Mouse (Mus musculus): ENCODE measurements around the gene Gfod2.

The Gfod2 gene

DNA sequence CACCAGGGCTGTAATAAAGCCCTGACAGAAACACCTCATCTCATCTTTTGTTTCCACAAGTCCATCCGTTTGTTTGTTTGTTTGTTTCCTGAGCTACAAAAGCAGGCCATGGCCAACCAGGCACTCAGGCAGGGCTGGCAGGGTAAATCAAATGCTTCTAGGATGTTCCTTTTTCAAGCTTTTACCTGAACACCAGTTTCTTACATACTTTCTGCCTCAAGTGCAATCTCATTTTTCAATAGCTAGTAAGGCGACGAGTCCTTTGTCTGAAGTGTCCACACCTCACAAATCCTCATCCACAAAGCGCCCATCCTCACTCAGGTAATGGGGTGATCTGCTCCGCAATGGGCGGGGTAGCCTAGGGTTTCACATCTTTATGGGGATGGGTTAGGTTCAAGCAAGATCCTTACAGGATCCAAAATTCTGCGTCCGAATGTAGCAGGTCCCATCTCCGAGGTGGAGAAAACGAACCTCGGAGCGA is 628 bp downstream of the Gfod2 start:
- DNase-seq (ENCODE audit: low spot score), result no peak

DNA sequence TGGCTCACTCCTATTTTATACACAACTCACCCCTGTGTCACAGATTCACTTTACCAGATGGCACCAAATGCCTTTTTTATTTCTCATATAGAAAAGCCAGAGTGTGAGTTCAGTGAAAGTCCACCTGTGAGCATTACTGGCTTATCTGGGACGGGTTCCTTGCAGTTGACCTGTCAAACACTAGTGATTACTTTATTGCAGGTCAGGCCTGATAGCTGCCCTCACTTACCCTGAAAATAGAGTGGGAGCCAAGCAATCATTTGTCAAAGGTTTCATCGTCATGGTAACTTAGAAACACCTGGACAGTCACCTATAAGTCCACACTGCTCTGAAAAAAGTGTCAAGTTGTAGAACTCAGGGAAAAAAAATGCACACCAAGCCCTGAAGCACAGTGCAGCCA is 3.8 kb downstream of the Gfod2 start:
- no peak for DNase-seq (ENCODE audit: low spot score)

DNA sequence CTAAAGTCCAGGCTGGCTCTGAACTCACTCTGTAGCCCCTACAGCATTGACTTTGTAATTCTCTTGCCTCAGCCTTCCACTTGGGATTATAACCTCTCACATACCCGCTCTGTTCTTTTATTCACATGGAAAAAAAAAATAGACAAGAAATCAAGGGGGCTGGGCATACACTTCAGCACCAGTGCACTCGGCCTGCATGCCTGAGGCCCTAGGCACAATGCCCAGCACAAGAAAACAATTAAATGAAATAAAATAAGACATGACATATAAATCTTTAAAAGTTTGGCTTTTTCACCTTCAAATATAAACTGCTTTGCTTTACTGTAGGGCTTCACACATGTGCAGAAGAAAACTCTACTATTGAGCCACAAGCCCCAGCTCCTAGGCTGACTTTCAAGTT is 4.5 kb downstream of the Gfod2 start:
- no peak for DNase-seq (ENCODE audit: low spot score)

DNA sequence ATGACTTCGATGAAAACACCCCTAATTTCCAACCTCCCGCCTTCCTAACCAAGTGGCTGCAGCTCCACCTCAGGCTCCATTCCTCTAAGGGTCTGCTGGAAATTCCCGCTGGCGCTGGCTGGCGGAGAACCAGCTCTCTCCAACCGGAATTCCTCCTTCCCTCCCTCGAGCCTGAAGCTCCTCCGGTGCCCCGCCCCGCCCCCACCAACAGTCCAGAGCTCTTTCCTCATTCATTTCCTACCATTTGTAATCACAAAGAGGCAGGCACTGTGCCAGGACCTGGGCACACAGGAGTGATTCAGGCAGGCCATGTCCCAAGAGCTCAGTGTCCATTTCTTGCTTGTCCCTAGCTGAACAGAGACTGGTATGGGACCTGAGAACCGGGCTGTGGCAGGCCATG is 7.9 kb downstream of the Gfod2 start:
- DNase-seq (ENCODE audit: low spot score), result no peak

DNA sequence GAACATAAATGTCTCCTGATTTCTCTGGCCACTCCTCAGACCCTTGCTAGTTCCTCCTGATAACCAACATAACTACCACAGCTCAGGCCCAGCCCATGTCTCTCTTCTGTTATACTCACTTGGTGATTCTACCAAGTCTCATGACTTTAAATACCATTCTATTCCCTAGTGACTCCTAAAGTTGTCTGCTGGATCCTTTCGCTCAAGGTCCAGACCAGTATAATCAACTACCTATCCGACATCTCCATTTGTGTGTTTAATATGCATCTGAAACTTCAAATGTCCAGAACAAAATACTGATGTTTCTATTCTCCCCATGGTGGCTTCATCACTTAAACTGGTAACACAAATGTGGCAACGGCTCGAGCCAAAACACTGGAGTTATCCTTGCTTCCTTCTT is 15.2 kb downstream of the Gfod2 start:
- no peak for DNase-seq (ENCODE audit: low spot score)

DNA sequence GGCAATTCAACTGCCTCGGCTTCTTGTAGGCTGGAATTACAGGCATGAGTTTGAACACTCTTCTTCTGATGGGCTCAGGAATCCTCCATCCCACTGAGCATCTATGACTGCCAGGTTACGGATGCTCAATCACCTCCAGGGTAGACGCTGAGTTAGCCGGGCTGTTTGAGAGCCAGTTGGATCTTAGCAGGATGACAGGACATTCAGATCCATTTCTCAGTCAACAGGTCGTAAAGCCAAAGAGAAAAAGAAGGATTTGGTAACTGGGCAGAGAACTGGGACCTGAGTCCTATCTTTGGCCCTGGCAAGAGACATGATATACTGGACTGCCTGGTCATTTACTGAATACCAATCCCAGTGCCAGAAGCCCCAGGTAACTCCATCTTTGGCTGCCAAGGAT is 19.2 kb downstream of the Gfod2 start:
- no peak for DNase-seq (ENCODE audit: low spot score)

DNA sequence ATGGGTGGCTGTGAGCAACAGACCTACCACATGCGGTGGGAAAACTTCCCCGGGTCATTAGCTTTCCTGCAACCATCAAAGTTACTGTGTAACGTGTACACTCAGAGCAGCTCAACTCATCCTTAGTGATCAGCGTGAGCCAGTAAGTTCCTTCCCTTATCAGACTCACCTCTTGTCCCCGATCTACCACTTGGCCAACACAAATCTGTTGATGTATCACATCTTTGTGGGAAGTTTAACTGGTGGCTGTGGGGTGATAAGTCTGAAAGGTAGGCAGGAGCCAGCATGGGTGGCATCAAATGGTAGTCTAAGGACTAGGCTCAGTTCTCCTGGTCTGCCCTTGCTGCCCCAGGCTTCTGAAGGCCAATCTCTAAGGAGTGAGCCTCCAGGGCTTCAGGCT is 26.3 kb downstream of the Gfod2 start:
- DNase-seq (ENCODE audit: low spot score), result no peak

DNA sequence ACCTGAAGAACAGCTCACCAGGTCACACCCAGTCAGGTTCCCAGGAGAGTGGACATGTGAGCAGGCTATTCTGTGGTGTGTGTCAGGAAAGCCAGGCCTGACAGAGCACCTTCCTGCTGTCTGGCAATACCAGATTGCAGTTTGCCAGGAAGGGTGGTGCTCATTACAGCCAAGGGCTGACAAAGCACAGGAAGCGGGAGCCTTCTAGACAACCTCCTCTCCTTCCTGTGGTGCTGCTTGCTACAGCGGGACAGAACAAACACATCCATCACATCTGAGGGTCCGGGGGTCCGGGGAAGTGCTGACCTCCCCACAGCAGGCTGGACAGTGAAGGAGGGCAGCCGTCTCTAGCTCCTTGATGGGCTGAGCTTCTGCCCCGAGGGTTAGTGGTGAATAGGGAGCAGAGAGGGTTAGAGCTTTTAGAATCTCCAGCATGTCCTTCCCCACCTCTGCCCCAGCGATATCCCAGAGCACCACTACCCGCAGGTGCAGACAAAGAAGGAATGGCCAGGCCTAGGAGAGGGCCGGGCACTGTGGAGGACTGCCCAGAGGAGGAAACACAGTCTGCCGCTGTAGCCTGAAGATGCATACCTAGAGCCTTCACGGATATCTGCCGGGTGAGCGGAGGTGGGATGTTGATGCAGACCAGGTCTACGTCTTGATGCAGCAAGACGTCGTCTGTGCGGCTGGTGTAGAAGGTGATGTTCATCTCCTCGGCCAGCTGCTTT is 30.9 kb downstream of the Gfod2 start:
- DNase-seq (ENCODE audit: low spot score), result peak; percentile 14

DNA sequence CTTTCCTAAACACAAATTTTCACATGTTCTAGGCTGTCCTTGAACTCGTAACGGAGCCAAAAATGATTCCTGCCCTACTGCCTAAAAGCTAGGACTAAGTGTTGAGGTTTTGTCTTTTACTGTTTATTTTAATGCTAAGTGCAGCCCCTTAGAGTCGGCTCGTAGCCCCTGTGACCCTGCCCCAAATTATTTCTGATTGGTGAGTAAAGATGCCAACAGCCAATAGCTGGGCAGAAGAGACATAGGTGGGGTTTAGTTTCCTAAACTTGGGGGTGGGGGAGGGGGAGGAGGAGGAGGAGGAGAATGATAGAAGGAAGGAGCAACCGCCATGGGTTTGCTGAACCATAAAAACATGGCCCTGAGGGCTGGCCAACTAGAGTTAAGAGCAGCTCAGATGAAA is 32.7 kb downstream of the Gfod2 start:
- DNase-seq (ENCODE audit: low spot score), result no peak

DNA sequence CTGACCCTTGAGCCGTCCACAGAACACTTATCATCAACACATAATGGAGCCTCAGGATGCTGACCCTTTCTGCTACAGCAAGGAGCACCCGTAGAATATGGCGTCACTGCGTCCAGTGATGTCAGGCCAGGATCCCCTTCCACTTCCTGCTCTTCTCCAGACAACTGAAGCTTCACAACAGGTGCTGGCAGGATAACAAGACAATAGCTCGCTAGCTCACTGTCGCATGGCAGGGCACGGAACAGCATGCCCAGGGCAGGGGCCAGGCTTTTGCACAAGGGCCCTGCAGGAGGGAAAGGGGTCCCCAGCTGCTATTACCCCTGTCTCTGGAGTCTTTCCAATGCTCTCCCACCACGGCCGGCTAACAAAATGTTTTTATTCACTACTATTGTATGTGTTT is 35.6 kb downstream of the Gfod2 start:
- no peak for DNase-seq (ENCODE audit: low spot score)

DNA sequence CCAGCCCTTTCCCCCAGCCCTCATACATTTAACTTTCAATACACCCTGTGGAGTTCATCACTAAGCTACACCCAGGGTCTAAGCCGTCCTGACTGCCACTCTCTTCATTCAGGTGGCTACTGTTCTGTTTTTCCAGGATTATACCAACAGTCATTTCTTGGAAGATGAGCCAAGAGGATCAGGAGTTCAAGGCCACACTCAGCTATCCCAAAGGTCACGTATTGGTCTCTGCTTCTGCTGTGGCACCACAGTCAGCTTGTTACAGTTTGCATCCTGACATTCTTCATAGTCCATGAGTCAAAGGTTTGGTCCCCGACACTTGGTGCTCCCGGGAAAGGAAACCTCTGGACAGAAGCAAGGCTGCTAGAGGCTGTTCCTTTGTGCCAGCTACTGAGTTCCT is 38.8 kb downstream of the Gfod2 start:
- DNase-seq (ENCODE audit: low spot score), result no peak

DNA sequence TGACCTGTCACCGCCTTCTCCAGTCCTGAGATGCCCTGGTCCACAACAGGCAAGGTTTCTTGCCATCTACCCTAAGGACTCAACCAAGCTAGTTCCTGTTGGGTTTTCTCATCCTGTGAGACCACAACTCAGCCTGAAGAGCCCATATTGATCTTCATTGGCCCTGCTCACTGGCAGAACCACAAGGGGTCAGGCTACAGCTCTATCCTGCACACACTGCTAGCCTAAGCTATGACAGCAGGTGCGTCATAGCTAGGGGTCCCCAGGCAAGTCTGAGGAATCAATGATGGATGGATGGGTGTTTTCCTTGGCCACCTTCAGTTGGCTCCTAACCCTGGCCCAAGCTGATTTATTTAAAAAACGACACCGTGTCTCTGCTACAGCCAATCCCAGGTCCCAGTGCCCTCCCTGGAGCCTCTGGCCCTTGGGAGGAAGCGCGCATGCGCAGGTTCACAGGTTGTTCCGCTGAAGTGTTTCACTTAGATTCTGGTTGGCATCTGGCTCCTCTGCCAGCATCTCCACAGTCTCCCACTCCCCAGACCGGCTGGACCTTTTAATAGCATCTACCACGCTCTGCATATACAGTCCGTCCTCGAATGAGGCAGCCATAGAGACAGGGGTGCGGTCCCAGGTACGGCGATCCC is 42.0 kb downstream of the Gfod2 start:
- DNase-seq (ENCODE audit: low spot score), result no peak

DNA sequence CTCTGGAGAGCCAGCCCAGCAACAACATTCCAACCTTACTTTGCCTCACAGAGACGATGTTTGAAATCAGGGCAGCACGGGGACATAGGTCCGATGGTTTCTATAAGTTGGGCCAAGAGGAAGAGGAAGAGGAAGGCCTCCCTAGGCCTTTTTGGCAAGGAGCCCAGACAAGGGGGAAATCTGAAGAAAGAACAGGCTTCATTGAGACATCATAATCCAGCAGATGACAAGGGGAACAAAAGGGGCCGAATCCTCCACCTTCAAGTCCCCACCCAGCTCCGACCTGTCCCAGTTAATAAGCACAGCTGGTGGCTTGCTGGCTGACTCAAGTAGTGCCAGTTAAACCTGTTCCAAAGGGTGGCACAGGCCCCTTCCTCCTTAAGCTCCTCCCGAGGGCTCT is 43.4 kb downstream of the Gfod2 start:
- DNase-seq (ENCODE audit: low spot score), result no peak

DNA sequence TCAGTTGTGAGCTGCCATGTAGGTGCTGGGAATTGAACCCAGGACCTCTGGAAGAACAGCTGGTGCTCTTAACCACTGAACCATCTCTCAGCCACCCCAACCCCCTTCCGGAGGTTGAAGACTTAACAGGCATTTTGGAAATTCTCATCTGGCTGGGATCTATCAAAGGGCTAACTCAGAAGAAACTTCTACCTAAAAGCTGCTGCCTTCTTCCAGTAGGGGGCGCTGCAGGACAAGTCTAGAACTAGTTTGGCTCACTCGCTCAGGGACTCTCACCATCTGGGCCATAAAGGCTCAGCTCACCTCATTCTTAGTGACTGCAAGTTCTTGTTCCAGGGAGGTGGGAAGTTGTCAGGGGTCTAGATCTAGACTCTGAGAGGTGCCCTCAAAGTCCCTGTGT is 44.3 kb downstream of the Gfod2 start:
- DNase-seq (ENCODE audit: low spot score), result peak; percentile 82

DNA sequence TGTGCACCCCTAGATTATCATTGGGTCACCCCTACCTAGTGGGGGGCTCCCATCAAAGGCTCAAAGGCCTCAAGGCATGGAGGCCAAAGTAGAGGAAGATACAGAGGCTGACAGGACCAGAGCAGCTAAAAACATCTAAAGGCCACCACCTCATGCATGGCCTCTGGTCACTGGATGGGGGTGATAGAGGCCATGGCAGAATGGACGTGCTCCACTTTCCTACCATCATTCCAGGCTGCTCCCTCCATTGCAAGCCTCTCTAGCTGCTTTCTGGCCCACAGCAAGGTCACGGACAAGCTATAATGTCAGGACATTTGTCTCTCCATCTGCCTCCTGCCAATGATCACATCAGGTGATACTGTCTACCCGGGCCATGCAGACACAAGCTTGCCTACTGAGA is 46.2 kb downstream of the Gfod2 start:
- no peak for DNase-seq (ENCODE audit: low spot score)

DNA sequence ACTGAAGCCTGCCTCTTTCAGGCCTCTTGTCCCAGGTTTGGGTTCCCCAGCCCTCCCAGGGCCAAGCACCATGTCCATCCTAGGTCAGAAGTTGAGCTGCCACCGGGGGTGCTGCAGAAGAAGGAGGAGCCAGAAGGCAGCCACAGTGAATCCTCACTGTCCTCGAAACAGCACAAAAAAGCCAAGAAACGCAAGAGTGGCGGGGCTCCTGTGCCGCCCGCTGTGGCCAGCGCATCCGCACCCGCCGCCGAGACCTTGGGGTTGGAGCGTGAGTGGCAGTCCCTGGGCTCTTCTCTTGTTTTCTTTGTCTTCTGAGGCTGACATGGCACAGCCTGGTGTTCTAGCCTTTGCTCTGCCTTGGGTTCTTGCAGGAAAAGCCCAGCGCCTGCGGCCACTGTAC is 49.1 kb downstream of the Gfod2 start:
- DNase-seq (ENCODE audit: low spot score), result no peak

DNA sequence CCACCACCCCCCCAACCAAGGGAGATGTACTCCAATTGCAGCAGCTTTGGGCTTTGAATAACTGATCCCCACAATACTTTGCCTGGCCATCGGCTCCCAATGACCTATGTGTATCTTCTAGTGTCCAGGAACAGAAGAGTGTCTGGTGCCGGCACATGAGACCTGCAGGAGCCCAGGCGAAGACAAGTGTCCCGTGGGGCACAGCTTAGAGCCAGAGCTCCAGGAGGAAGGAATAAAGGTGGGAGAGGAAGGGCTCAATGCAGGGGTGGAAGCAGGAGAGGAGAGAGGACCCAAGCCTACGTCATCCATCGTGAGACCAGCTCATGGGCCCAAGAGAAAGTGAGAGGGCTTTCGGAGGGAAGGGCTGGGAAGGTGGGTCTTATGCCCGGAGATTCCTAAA is 49.8 kb downstream of the Gfod2 start:
- no peak for DNase-seq (ENCODE audit: low spot score)

DNA sequence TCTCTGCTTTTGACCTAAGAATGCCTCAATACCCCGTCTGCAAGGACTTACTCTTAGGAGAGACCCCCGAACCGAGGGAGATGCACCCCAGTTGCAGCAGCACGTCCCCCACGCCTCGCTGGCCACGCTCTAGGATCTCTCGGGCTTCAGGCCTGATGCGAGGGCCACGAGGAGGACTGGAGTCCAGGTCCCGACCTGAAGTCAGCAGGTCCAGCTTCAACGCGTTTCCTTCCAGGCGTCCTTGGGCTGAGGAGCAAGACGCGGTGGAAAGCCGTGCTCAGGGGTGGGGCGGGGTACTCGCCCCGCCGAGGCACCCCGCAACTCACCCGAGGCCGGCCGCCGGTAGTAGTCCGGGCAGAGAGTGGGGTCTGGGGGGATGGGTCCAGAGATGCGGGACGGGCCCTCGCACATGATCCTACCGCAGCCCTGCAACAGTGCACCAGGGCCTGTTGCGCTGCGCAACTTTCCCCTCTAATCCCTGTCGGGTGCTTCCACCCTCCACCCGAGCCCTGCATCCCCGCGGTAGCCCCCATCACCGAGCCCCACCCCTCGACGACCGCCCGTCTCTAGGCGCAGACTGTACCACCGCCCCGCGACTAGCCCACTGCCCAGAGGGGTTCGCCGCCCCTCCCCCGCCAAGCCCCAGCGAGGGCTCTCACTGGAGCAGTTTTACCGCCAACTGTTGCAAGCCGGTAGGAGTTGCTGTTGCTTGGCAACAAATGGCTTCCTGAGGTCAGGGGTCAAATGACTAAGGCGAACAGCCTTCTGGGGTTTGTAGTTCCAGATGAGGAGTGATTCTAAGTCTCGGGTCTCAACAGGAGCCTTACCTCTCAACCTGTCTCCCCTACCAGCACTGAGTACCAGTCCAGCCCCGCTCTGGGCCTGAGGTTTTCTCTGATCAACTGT is 50.7 kb downstream of the Gfod2 start, which contains the start of the genes 4933405L10Rik and Enkd1:
4933405L10Rik (plus strand) TSS at position 158 of the 906 bp plus-strand sequence.
Enkd1 (minus strand) TSS at position 713 of the 906 bp plus-strand sequence.
- DNase-seq (ENCODE audit: low spot score), result peak; percentile 65

DNA sequence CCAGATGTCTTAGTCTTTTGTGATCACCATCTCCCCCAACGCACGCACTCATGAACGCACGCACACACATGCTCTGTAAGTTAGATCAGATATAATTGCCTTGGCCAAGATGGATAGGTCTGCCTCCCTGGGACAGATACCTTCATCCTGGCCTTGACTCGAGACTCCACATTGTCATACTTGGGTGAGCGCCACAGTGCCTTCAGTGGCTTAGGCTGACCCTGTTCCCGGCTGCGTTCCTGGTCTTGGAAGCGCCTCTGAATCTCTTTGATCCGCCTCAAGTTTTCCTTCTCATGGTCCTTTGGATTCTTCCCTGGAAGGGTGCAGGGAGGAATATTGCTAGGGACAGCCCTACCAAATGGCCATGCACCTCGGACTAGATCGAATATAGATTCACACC is 52.0 kb downstream of the Gfod2 start:
- DNase-seq (ENCODE audit: low spot score), result no peak

DNA sequence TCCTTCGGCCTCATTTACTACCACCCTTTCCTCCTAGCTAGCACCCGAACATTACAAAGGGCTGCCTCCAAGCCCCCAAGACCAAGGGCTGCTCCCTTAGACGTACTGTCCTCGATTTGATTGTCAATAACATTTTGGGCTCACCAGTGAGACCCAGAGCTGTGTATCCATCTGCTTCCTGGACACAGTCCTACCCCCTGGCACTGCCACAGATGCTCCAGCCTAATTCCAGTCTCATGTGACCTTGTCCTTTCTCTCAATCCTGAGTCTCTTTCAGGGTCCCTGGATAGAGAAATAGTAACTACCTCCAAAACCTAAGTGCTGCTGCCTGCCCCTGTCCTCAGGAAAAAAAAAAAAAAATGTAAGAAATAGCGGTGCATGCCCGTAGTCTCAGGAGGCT is 53.5 kb downstream of the Gfod2 start:
- DNase-seq (ENCODE audit: low spot score), result no peak

DNA sequence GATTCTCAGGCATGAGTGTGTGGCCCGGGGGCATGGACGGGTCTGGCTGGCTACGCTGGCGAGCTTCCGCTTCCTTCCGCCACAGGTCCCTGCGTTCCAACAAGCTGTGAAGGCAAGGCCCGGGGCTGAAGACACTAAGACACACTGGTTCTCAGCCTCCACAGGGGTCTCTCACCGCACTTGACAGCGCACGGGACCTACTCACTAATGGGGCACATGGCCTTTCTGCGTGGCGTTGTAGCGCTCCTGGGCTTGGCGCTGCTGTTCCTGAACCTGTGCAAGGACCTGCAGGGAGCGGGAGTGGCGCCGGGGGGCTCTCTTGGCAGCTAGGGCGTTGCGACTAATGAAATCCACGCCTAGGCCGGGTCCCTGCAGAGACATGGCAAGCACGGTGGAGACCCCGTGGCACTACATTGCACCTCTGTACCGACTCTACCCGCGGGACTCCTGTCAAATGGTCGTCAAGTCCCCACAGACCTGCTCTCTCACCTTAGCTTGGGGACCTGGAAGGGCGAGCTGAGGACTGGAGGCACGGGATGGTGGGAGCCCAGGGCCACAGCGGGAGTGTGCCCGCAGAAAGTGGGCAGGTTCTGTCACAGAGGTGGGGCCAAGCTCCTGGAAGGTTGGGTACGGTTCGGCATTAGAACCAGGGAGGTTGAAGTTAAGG is 54.2 kb downstream of the Gfod2 start:
- no peak for DNase-seq (ENCODE audit: low spot score)

DNA sequence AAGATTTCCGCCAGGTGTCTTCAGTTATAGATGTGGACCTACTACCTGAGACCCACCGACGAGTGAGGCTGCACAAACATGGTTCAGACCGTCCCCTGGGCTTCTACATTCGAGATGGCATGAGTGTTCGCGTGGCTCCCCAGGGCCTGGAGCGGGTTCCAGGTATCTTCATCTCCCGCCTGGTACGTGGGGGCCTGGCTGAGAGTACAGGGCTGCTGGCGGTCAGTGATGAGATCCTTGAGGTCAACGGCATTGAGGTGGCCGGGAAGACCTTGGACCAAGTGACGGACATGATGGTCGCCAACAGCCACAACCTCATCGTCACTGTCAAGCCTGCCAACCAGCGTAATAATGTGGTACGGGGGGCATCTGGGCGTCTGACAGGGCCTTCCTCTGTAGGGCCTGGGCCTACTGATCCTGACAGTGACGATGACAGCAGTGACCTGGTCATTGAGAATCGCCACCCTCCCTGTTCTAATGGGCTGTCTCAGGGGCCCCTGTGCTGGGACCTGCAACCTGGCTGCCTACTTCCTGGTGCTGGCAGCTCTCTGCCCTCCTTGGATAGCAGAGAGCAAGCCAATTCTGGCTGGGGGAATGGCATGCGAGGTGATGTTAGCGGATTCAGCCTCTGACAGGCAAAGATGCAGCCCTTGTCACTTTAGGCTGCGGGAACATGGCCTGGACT is 55.6 kb downstream of the Gfod2 start:
- no peak for DNase-seq (ENCODE audit: low spot score)

All from spleen, adult 12 weeks (tissue).